Mouse (Mus musculus) erythroblast, embryonic 14.5 days (primary cell): ENCODE measurements around the gene Eif2ak4.

Source experiments
- GATA1 ChIP-seq: IDR thresholded peaks from 2 replicates; pipeline ENCODE4 v1.6.1; 2012; ENCODE audit warnings: low read length, inconsistent platforms, mixed read lengths
- TAL1 ChIP-seq: IDR thresholded peaks from 3 replicates; pipeline ENCODE4 v1.6.1; 2012; ENCODE audit warnings: low read length, inconsistent platforms, mixed read lengths

GRCm38 (mm10) chr2:118497890-118498289 is 109.5 kb downstream of the Eif2ak4 start:
- TF ChIP-seq TAL1, result no peak
- TF ChIP-seq GATA1, result no peak
